Mouse (Mus musculus): Measurements from ENCODE around the gene Hadha.

GRCm38 (mm10) chr5:30153222-30153621 is 1.7 kb downstream of the Hadha start:
- no peak for TF ChIP-seq HCFC1 (IDR thresholded peaks at IDR 0.05; ENCODE audit: borderline replicate concordance, insufficient read depth, low read length)
- no peak for TF ChIP-seq MAFK (IDR thresholded peaks at IDR 0.05; ENCODE audit: insufficient read depth, low read depth, low read length)
- no peak for TF ChIP-seq CHD2 (IDR thresholded peaks at IDR 0.05; ENCODE audit: low read depth, low read length)
